Mouse (Mus musculus): ENCODE measurements around the gene Ephx3. TPM values are rescaled to one million over a fixed set of nuclear protein-coding genes. Genes with fewer than 3 reads are reported as not detected.

Ephx3 gene
- total and polyA plus RNA-seq, 3 experiments, result 1.1 to 2.9 (median 1.3) TPM

GRCm38 (mm10) chr17:32142907-32143854 is 46.2 kb downstream of the Ephx3 start:
- WGBS, result 22% methylated on average over 39 of the region's 39 CpGs
- Histone ChIP-seq H3K27me3 (ENCODE audit: control insufficient read depth, insufficient read depth, low read length) (no peaks in the 10 kb centered on the region), H3K27ac (no peak overlapping the region), H3K4me1 (ENCODE audit: control insufficient read depth, insufficient read depth, low read length) (peaks cover 1% of the 10 kb centered on the region; the same call in 1 of the 2 replicates), H3K4me3 (peak overlapping the region; percentile 41), H3K36me3 (ENCODE audit: control insufficient read depth, insufficient read depth, low read length) (no peaks in the 10 kb centered on the region), H3K79me2 (replicated peaks; ENCODE audit: control insufficient read depth, insufficient read depth, low read length) (no peaks in the 10 kb centered on the region), H3K9ac (ENCODE audit: low read depth, low read length) (peak overlapping the region; percentile 72)
- intact Hi-C loops (cut with DNase I), result loop anchor here (1.0 to 5.0 kb wide), 3 partner anchors 66 to 354 kb away; no protein-coding TSS in a partner anchor
- TF ChIP-seq CTCF (IDR thresholded peaks at IDR 0.05), result 0 out of 2 replicates have a peak, but pooled peaks have one; percentile 97
- no peak for TF ChIP-seq POLR2A (IDR thresholded peaks at IDR 0.05; ENCODE audit: insufficient read depth, low read depth, low read length)
- TF ChIP-seq EP300 (IDR thresholded peaks at IDR 0.05; ENCODE audit: insufficient read depth, low read depth, low read length), result peak; percentile 36; the same call in 1 of the 2 replicates
- DNase-seq, result peak; percentile 86 to 93

GRCm38 (mm10) chr17:32142234-32142633 is 47.1 kb downstream of the Ephx3 start:
- H3K36me3 ChIP-seq (ENCODE audit: control insufficient read depth, insufficient read depth, low read length), result no peaks in the 10 kb centered on the region
- H3K27ac ChIP-seq, result no peak overlapping the region
- WGBS, result 97% methylated on average over 1 of the region's 1 CpGs
- intact Hi-C loops (cut with DNase I), result loop anchor here (2.0 to 5.0 kb wide), 2 partner anchors 67 to 355 kb away; no protein-coding TSS in a partner anchor
- no peak for DNase-seq
- H3K79me2 ChIP-seq (replicated peaks; ENCODE audit: control insufficient read depth, insufficient read depth, low read length), result no peaks in the 10 kb centered on the region
- H3K4me3 ChIP-seq, result no peak overlapping the region
- no peak overlapping the region for H3K9ac ChIP-seq (ENCODE audit: low read depth, low read length)
- peaks cover 1% of the 10 kb centered on the region; the same call in 1 of the 2 replicates for H3K4me1 ChIP-seq (ENCODE audit: control insufficient read depth, insufficient read depth, low read length)
- TF ChIP-seq POLR2A (IDR thresholded peaks at IDR 0.05; ENCODE audit: insufficient read depth, low read depth, low read length) (no peak), CTCF (IDR thresholded peaks at IDR 0.05) (no peak), EP300 (IDR thresholded peaks at IDR 0.05; ENCODE audit: insufficient read depth, low read depth, low read length) (no peak)
- no peaks in the 10 kb centered on the region for H3K27me3 ChIP-seq (ENCODE audit: control insufficient read depth, insufficient read depth, low read length)

Other genes starting within 250 kb of the Ephx3 start
- gene Rrp1b, start 153.4 kb downstream of the Ephx3 start, total RNA-seq (2021), result 10 to 100 TPM in 1 of 2 experiments, 1 to 10 TPM in 1; 7.9 to 10.3 TPM
- 4.8 and 7.7 TPM in 2 replicates for gene Rrp1b, start 153.4 kb downstream of the Ephx3 start, polyA plus RNA-seq (2012; rRNA removed)
- gene Hsf2bp, start 153.2 kb downstream of the Ephx3 start, total RNA-seq (2021), result 1 to 10 TPM; 1.3 to 1.6 TPM
- gene Hsf2bp, start 153.2 kb downstream of the Ephx3 start, polyA plus RNA-seq (2012; rRNA removed), result 0.92 and 0.94 TPM in 2 replicates
- 10 to 100 TPM; 24.2 to 30.6 TPM for gene Notch3, start 22.7 kb downstream of the Ephx3 start, total RNA-seq (2021)
- 22.5 and 32.1 TPM in 2 replicates for gene Notch3, start 22.7 kb downstream of the Ephx3 start, polyA plus RNA-seq (2012; rRNA removed)
- gene Brd4, start 95.2 kb upstream of the Ephx3 start, total RNA-seq (2021), result 10 to 100 TPM; 53.3 to 55.6 TPM
- 16.5 and 21.7 TPM in 2 replicates for gene Brd4, start 95.2 kb upstream of the Ephx3 start, polyA plus RNA-seq (2012; rRNA removed)
- gene Akap8, start 131.7 kb upstream of the Ephx3 start, total RNA-seq (2021), result 10 to 100 TPM; 38.9 to 40.7 TPM
- 32.2 and 40.4 TPM in 2 replicates for gene Akap8, start 131.7 kb upstream of the Ephx3 start, polyA plus RNA-seq (2012; rRNA removed)
- 10 to 100 TPM; 50.3 to 51.2 TPM for gene Akap8l, start 161.1 kb upstream of the Ephx3 start, total RNA-seq (2021)
- 55.1 and 67.3 TPM in 2 replicates for gene Akap8l, start 161.1 kb upstream of the Ephx3 start, polyA plus RNA-seq (2012; rRNA removed)
- gene Wiz, start 199.9 kb upstream of the Ephx3 start, total RNA-seq (2021), result 10 to 100 TPM; 16.0 to 16.6 TPM
- 17.2 and 17.4 TPM in 2 replicates for gene Wiz, start 199.9 kb upstream of the Ephx3 start, polyA plus RNA-seq (2012; rRNA removed)
- gene Rasal3, start 214.0 kb upstream of the Ephx3 start, total RNA-seq (2021), result under 1 TPM; 0.70 to 0.98 TPM
- gene Rasal3, start 214.0 kb upstream of the Ephx3 start, polyA plus RNA-seq (2012; rRNA removed), result 1.1 and 4.2 TPM in 2 replicates
- gene Pglyrp2, start 234.6 kb upstream of the Ephx3 start, total RNA-seq (2021), result under 1 TPM in 1 of 2 experiments, not detected in 1; 0.09 TPM
- 0.35 and 0.86 TPM in 2 replicates for gene Pglyrp2, start 234.6 kb upstream of the Ephx3 start, polyA plus RNA-seq (2012; rRNA removed)

All from heart, adult 2 months (tissue).